Mouse (Mus musculus): ENCODE measurements around the gene Ubtd1.

The Ubtd1 gene

GRCm38 (mm10) chr19:41981595-41981927 lies at the start of gene Ubtd1:
TSS of gene Ubtd1 (plus strand) at chr19:41981763.
- DNase-seq (ENCODE audit: extremely low read depth, low read depth, low spot score) = no peak

GRCm38 (mm10) chr19:41932686-41933085 lies 48.9 kb upstream of the Ubtd1 start:
- no peak for DNase-seq (ENCODE audit: extremely low read depth, low read depth, low spot score)

GRCm38 (mm10) chr19:41933179-41934086 lies 48.1 kb upstream of the Ubtd1 start, which contains the start of the genes Exosc1 and Zdhhc16:
TSS of gene Exosc1 (minus strand) at chr19:41933423.
TSS of gene Zdhhc16 (plus strand) at chr19:41933480.
- peak; percentile 74 for DNase-seq (ENCODE audit: extremely low read depth, low read depth, low spot score)

GRCm38 (mm10) chr19:41934124-41934523 lies 47.4 kb upstream of the Ubtd1 start:
- DNase-seq (ENCODE audit: extremely low read depth, low read depth, low spot score) = no peak

- DNase-seq (ENCODE audit: extremely low read depth, low read depth, low spot score) = no peak
Measured at GRCm38 (mm10) chr19:41935921-41936320, 45.6 kb upstream of the Ubtd1 start.

- no peak for DNase-seq (ENCODE audit: extremely low read depth, low read depth, low spot score)
Measured at GRCm38 (mm10) chr19:41938539-41938938, 43.0 kb upstream of the Ubtd1 start.

GRCm38 (mm10) chr19:41943841-41944240 lies 37.7 kb upstream of the Ubtd1 start:
- DNase-seq (ENCODE audit: extremely low read depth, low read depth, low spot score) = no peak

GRCm38 (mm10) chr19:41952287-41952686 lies 29.3 kb upstream of the Ubtd1 start:
- no peak for DNase-seq (ENCODE audit: extremely low read depth, low read depth, low spot score)

GRCm38 (mm10) chr19:41953574-41953973 lies 28.0 kb upstream of the Ubtd1 start:
- no peak for DNase-seq (ENCODE audit: extremely low read depth, low read depth, low spot score)

GRCm38 (mm10) chr19:41969618-41970017 lies 11.9 kb upstream of the Ubtd1 start:
- DNase-seq (ENCODE audit: extremely low read depth, low read depth, low spot score) = no peak

- no peak for DNase-seq (ENCODE audit: extremely low read depth, low read depth, low spot score)
Measured at GRCm38 (mm10) chr19:41973891-41974794, 7.4 kb upstream of the Ubtd1 start.

- no peak for DNase-seq (ENCODE audit: extremely low read depth, low read depth, low spot score)
Measured at GRCm38 (mm10) chr19:41980422-41980818, 1.1 kb upstream of the Ubtd1 start.

GRCm38 (mm10) chr19:41980819-41981594 lies 556 bp upstream of the Ubtd1 start, which contains the start of gene Mms19:
TSS of gene Mms19 (minus strand) at chr19:41981157.
- DNase-seq (ENCODE audit: extremely low read depth, low read depth, low spot score) = no peak

- no peak for DNase-seq (ENCODE audit: extremely low read depth, low read depth, low spot score)
Measured at GRCm38 (mm10) chr19:41981931-41982790, 598 bp downstream of the Ubtd1 start.

GRCm38 (mm10) chr19:41982791-41983150 lies 1.2 kb downstream of the Ubtd1 start:
- no peak for DNase-seq (ENCODE audit: extremely low read depth, low read depth, low spot score)

- no peak for DNase-seq (ENCODE audit: extremely low read depth, low read depth, low spot score)
Measured at GRCm38 (mm10) chr19:41985994-41986393, 4.4 kb downstream of the Ubtd1 start.

GRCm38 (mm10) chr19:41987206-41987605 lies 5.6 kb downstream of the Ubtd1 start:
- no peak for DNase-seq (ENCODE audit: extremely low read depth, low read depth, low spot score)

GRCm38 (mm10) chr19:41989810-41990209 lies 8.2 kb downstream of the Ubtd1 start:
- DNase-seq (ENCODE audit: extremely low read depth, low read depth, low spot score) = no peak

GRCm38 (mm10) chr19:41991926-41992477 lies 10.4 kb downstream of the Ubtd1 start:
- DNase-seq (ENCODE audit: extremely low read depth, low read depth, low spot score) = no peak

GRCm38 (mm10) chr19:41992971-41993370 lies 11.4 kb downstream of the Ubtd1 start:
- no peak for DNase-seq (ENCODE audit: extremely low read depth, low read depth, low spot score)
